ENCODE assay signal across 25 mouse cellular contexts in genomic region chr12:103499261-103499660, GRCm38 (mm10). TPM values are rescaled to one million over a fixed set of nuclear protein-coding genes. Genes with fewer than 3 reads are reported as not detected.
DNase-seq lines count a peak whose midpoint lies in the region; ATAC-seq and TF ChIP-seq lines count a peak whose summit lies in the region.
"Had no signal": no experiment of that assay in that cellular context is flagged by ENCODE, and none has a peak within 500 bp of the region (broad histone marks: within the 10 kb centered on the region; RNA-seq: fewer than 3 reads in every experiment).

No protein-coding gene starts in this region.

- H3K4me2 ChIP-seq in kidney, postnatal 0 days (ENCODE audit: low read length), result no peak overlapping the region
- no peak overlapping the region for H3K4me2 ChIP-seq in midbrain, postnatal 0 days (ENCODE audit: low read depth, low read length, poor library complexity, severe bottlenecking)
- H3K4me2 ChIP-seq in midbrain, embryonic 14.5 days (ENCODE audit: low read length), result no peak overlapping the region
- H3K4me2 ChIP-seq: embryonic facial prominence, embryonic 12.5 days; limb, embryonic 13.5 days; midbrain, embryonic 11.5 days; neural tube, embryonic 12.5 days had no signal

- no peaks in the 10 kb centered on the region for H3K27me3 ChIP-seq in kidney, postnatal 0 days (ENCODE audit: insufficient read depth, low read length)
- H3K27me3 ChIP-seq in midbrain, postnatal 0 days (ENCODE audit: insufficient read depth, low read length), result no peaks in the 10 kb centered on the region
- no peaks in the 10 kb centered on the region for H3K27me3 ChIP-seq in midbrain, embryonic 14.5 days (ENCODE audit: control insufficient read depth, insufficient read depth, low read length)
- no peaks in the 10 kb centered on the region for H3K27me3 ChIP-seq in thymus, adult 2 months (ENCODE audit: control insufficient read depth, insufficient read depth, low read length)
- H3K27me3 ChIP-seq: embryonic facial prominence, embryonic 12.5 days; limb, embryonic 13.5 days; neural tube, embryonic 12.5 days had no signal

- 91% methylated on average over 2 of the region's 2 CpGs for WGBS in kidney, postnatal 0 days
- 77% methylated on average over 2 of the region's 2 CpGs for WGBS in midbrain, postnatal 0 days
- 77% methylated on average over 2 of the region's 2 CpGs for WGBS in midbrain, embryonic 14.5 days
- 86% methylated on average over 2 of the region's 2 CpGs for WGBS in thymus, adult 2 months

- H3K27ac ChIP-seq in kidney, postnatal 0 days, result no peak overlapping the region
- no peak overlapping the region for H3K27ac ChIP-seq in midbrain, postnatal 0 days (ENCODE audit: low read depth, low read length)
- no peak overlapping the region for H3K27ac ChIP-seq in midbrain, embryonic 14.5 days (replicated peaks; ENCODE audit: low read depth, low read length)
- no peak overlapping the region for H3K27ac ChIP-seq in thymus, adult 2 months (ENCODE audit: control insufficient read depth, insufficient read depth, low read length)
- H3K27ac ChIP-seq: embryonic facial prominence, embryonic 12.5 days; limb, embryonic 13.5 days; liver, embryonic 14.5 days; neural tube, embryonic 12.5 days had no signal

- ATAC-seq in kidney, postnatal 0 days (replicated peaks; ENCODE audit: low FRiP score, low read depth), result no peak
- ATAC-seq in midbrain, postnatal 0 days (ENCODE audit: low FRiP score), result no peak
- ATAC-seq in midbrain, embryonic 14.5 days (ENCODE audit: low FRiP score, low TSS enrichment), result no peak
- ATAC-seq: forebrain, embryonic 14.5 days had no signal

- peak; percentile 29 for DNase-seq in gastrocnemius, adult 18-20 months (ENCODE audit: low spot score)
- no peak for DNase-seq in gastrocnemius, postnatal 10 days
- DNase-seq in kidney, postnatal 0 days (ENCODE audit: low spot score), result no peak
- no peak for DNase-seq in kidney, postnatal 36 days
- DNase-seq in midbrain, postnatal 0 days (ENCODE audit: low spot score), result no peak
- DNase-seq in midbrain, embryonic 14.5 days, result no peak
- DNase-seq in thymus, adult 2 months, result no peak
- DNase-seq: cerebellum, adult 8-10 months; kidney, adult 8-10 months; kidney, postnatal 4 days; spleen, adult 18-20 months; thymus, postnatal 4 days had no signal

- H3K4me3 ChIP-seq in kidney, postnatal 0 days (replicated peaks; ENCODE audit: low read depth, low read length), result no peak overlapping the region
- no peak overlapping the region for H3K4me3 ChIP-seq in midbrain, postnatal 0 days (ENCODE audit: low read depth, low read length)
- no peak overlapping the region for H3K4me3 ChIP-seq in midbrain, embryonic 14.5 days (replicated peaks; ENCODE audit: low read depth, low read length)
- no peak overlapping the region for H3K4me3 ChIP-seq in thymus, adult 2 months (ENCODE audit: control insufficient read depth, insufficient read depth, low read length)
- H3K4me3 ChIP-seq: embryonic facial prominence, embryonic 12.5 days; erythroblast, embryonic 14.5 days; limb, embryonic 13.5 days; neural tube, embryonic 12.5 days had no signal

- no peaks in the 10 kb centered on the region for H3K4me1 ChIP-seq in kidney, postnatal 0 days (replicated peaks; ENCODE audit: insufficient read depth, low read length)
- H3K4me1 ChIP-seq in midbrain, postnatal 0 days (ENCODE audit: insufficient read depth, low read length), result no peaks in the 10 kb centered on the region
- no peaks in the 10 kb centered on the region for H3K4me1 ChIP-seq in midbrain, embryonic 14.5 days (ENCODE audit: control insufficient read depth, insufficient read depth, low read length)
- H3K4me1 ChIP-seq in thymus, adult 2 months (replicated peaks; ENCODE audit: control insufficient read depth, insufficient read depth, low read length), result no peaks in the 10 kb centered on the region
- H3K4me1 ChIP-seq: embryonic facial prominence, embryonic 12.5 days; limb, embryonic 13.5 days; neural tube, embryonic 12.5 days had no signal

- TF ChIP-seq CTCF in kidney, postnatal 0 days (IDR thresholded peaks at IDR 0.05; ENCODE audit: low read depth), result peak; percentile 28; the same call in 1 of the 2 replicates
- TF ChIP-seq CTCF in midbrain, postnatal 0 days (IDR thresholded peaks at IDR 0.05), result peak; percentile 57
- TF ChIP-seq CTCF in thymus, adult 2 months (IDR thresholded peaks at IDR 0.05; ENCODE audit: borderline replicate concordance, control insufficient read depth, extremely low read depth, insufficient read depth, low read length, poor library complexity), result no peak

- no peak for TF ChIP-seq POLR2A in thymus, adult 2 months (IDR thresholded peaks at IDR 0.05; ENCODE audit: control insufficient read depth, extremely low read depth, insufficient read depth, low read length, poor library complexity)

- no peak overlapping the region for H3K9ac ChIP-seq in kidney, postnatal 0 days (ENCODE audit: low read depth, low read length)
- no peak overlapping the region for H3K9ac ChIP-seq in midbrain, postnatal 0 days (replicated peaks; ENCODE audit: low read length, poor library complexity, severe bottlenecking)
- no peak overlapping the region for H3K9ac ChIP-seq in midbrain, embryonic 14.5 days (replicated peaks; ENCODE audit: low read length)
- H3K9ac ChIP-seq: embryonic facial prominence, embryonic 12.5 days; limb, embryonic 13.5 days; liver, embryonic 14.5 days; neural tube, embryonic 12.5 days had no signal

- no peaks in the 10 kb centered on the region for H3K9me3 ChIP-seq in kidney, postnatal 0 days (replicated peaks; ENCODE audit: low read length)
- H3K9me3 ChIP-seq in midbrain, postnatal 0 days (ENCODE audit: low read length), result no peaks in the 10 kb centered on the region
- no peaks in the 10 kb centered on the region for H3K9me3 ChIP-seq in midbrain, embryonic 14.5 days (ENCODE audit: control insufficient read depth, low read length)
- H3K9me3 ChIP-seq: embryonic facial prominence, embryonic 12.5 days; limb, embryonic 13.5 days; neural tube, embryonic 12.5 days had no signal

- no peaks in the 10 kb centered on the region for H3K36me3 ChIP-seq in kidney, postnatal 0 days (ENCODE audit: insufficient read depth, low read length)
- no peaks in the 10 kb centered on the region for H3K36me3 ChIP-seq in midbrain, postnatal 0 days (ENCODE audit: insufficient read depth, low read length)
- H3K36me3 ChIP-seq in midbrain, embryonic 14.5 days (ENCODE audit: control insufficient read depth, insufficient read depth, low read length), result no peaks in the 10 kb centered on the region
- no peaks in the 10 kb centered on the region for H3K36me3 ChIP-seq in thymus, adult 2 months (ENCODE audit: control insufficient read depth, insufficient read depth, low read length)
- H3K36me3 ChIP-seq: embryonic facial prominence, embryonic 12.5 days; limb, embryonic 13.5 days; neural tube, embryonic 12.5 days had no signal

RNA-seq across cellular contexts. Expression of gene Ppp4r4, which starts 32.8 kb away (rescaled TPM):
- total RNA-seq in gastrocnemius, adult 18-20 months (2021), result under 1 TPM; 0.21 to 0.71 TPM
- under 1 TPM; 0.25 to 0.87 TPM for total RNA-seq in gastrocnemius, postnatal 10 days (2021)
- 1.6 and 1.8 TPM in 2 replicates for polyA plus RNA-seq in kidney, postnatal 0 days (2015; fragmentation: Nextera tagmentation; extraction: Ambion mirVana)
- total RNA-seq in midbrain, postnatal 0 days (2014; rRNA removed), result 8.4 and 12.6 TPM in 2 replicates
- 3.2 and 3.3 TPM in 2 replicates for polyA plus RNA-seq in midbrain, postnatal 0 days (2015; fragmentation: Nextera tagmentation; extraction: Ambion mirVana)
- polyA plus RNA-seq in midbrain, embryonic 14.5 days (2014; fragmentation: Nextera tagmentation; extraction: Ambion mirVana), result 3.3 and 3.9 TPM in 2 replicates
- polyA plus RNA-seq in thymus, adult 2 months (2012; rRNA removed), result 0.12 and 0.15 TPM in 2 replicates
- polyA plus RNA-seq: erythroblast, embryonic 14.5 days had no signal

RNA-seq across cellular contexts. Expression of gene Ifi27l2b, which starts 42.2 kb away (rescaled TPM):
- total RNA-seq in gastrocnemius, adult 18-20 months (2021), result not detected
- total RNA-seq in gastrocnemius, postnatal 10 days (2021), result not detected
- not detected in 2 replicates for polyA plus RNA-seq in kidney, postnatal 0 days (2015; fragmentation: Nextera tagmentation; extraction: Ambion mirVana)
- total RNA-seq in midbrain, postnatal 0 days (2014; rRNA removed), result not detected in 2 replicates
- polyA plus RNA-seq in midbrain, postnatal 0 days (2015; fragmentation: Nextera tagmentation; extraction: Ambion mirVana), result not detected in 2 replicates
- not detected in 2 replicates for polyA plus RNA-seq in midbrain, embryonic 14.5 days (2014; fragmentation: Nextera tagmentation; extraction: Ambion mirVana)
- polyA plus RNA-seq in thymus, adult 2 months (2012; rRNA removed), result 0.62 and 1.1 TPM in 2 replicates
- total RNA-seq: adrenal gland, postnatal 36 days; common myeloid progenitor, adult 5-6 weeks; heart, adult 8-10 months; hematopoietic stem cell, adult 5-6 weeks; layer of hippocampus, postnatal 14 days; left cerebral cortex, postnatal 10 days had no signal
- polyA plus RNA-seq: embryonic facial prominence, embryonic 12.5 days; erythroblast, embryonic 14.5 days; forebrain, embryonic 14.5 days; limb, embryonic 13.5 days; liver, embryonic 14.5 days; midbrain, embryonic 11.5 days; neural tube, embryonic 12.5 days had no signal

RNA-seq across cellular contexts. Expression of gene Ifi27l2a, which starts 55.8 kb away (rescaled TPM):
- total RNA-seq in gastrocnemius, adult 18-20 months (2021), result 10 to 100 TPM; 15.5 to 29.8 TPM
- total RNA-seq in gastrocnemius, postnatal 10 days (2021), result 1 to 10 TPM; 7.7 to 7.8 TPM
- 126 and 205 TPM in 2 replicates for polyA plus RNA-seq in kidney, postnatal 0 days (2015; fragmentation: Nextera tagmentation; extraction: Ambion mirVana)
- 1.7 TPM in 2 replicates for total RNA-seq in midbrain, postnatal 0 days (2014; rRNA removed)
- polyA plus RNA-seq in midbrain, postnatal 0 days (2015; fragmentation: Nextera tagmentation; extraction: Ambion mirVana), result 10.3 and 12.7 TPM in 2 replicates
- polyA plus RNA-seq in midbrain, embryonic 14.5 days (2014; fragmentation: Nextera tagmentation; extraction: Ambion mirVana), result 12.8 TPM in 1 of 2 replicates, not detected in the other
- polyA plus RNA-seq in thymus, adult 2 months (2012; rRNA removed), result 1,465 and 2,132 TPM in 2 replicates
